Mouse (Mus musculus) heart, adult 2 months (tissue): ENCODE data around the gene Sephs1. TPM values are rescaled to one million over a fixed set of nuclear protein-coding genes. Genes with fewer than 3 reads are reported as not detected.
A peak's percentile ranks its signal among the peaks of the same experiment; 100 is the strongest.

ENCODE experiments used
- DNase-seq, 2 experiments: peaks; one replicate each; pipeline ENCODE4 v3.0.0; 2021
- H3K27ac ChIP-seq: fragments of 200-600 bp; 2 replicates; pipeline ENCODE4 v1.8.1; 2022
- H3K27me3 ChIP-seq: fragments of 200-500 bp; 2 replicates; pipeline ENCODE4 v1.6.1; 2012; ENCODE audit warnings: mild to moderate bottlenecking, low read length, inconsistent platforms, mixed read lengths; ENCODE audit not compliant: control insufficient read depth, insufficient read depth
- H3K36me3 ChIP-seq: fragments of 200-500 bp; 2 replicates; pipeline ENCODE4 v1.6.1; 2012; ENCODE audit warnings: low read length, inconsistent platforms; ENCODE audit not compliant: control insufficient read depth, insufficient read depth
- H3K4me1 ChIP-seq: fragments of 200-500 bp; 2 replicates; pipeline ENCODE4 v1.6.1; 2011; ENCODE audit warnings: low read length; ENCODE audit not compliant: control insufficient read depth, insufficient read depth
- H3K4me3 ChIP-seq: fragments of 200-600 bp; 2 replicates; pipeline ENCODE4 v1.8.1; 2022
- H3K79me2 ChIP-seq: fragments of 200-500 bp; replicated peaks from 2 replicates; pipeline ENCODE4 v1.6.1; 2012; ENCODE audit warnings: mild to moderate bottlenecking, inconsistent platforms, low read length, moderate library complexity, mixed read lengths; ENCODE audit not compliant: control insufficient read depth, insufficient read depth
- H3K9ac ChIP-seq: fragments of 200-500 bp; 2 replicates; pipeline ENCODE4 v1.6.1; 2012; ENCODE audit warnings: low read depth, mild to moderate bottlenecking, control low read depth, inconsistent platforms, low read length, mixed read lengths
- CTCF ChIP-seq: fragments of 200-600 bp; IDR thresholded peaks from 2 replicates; pipeline ENCODE4 v1.8.1; 2022; ENCODE audit warnings: antibody characterized with exemption, mild to moderate bottlenecking, moderate library complexity
- EP300 ChIP-seq: fragments of 200-500 bp; IDR thresholded peaks from 2 replicates; pipeline ENCODE4 v1.6.1; 2011; ENCODE audit warnings: low read depth, low read length, control low read depth; ENCODE audit not compliant: insufficient read depth
- POLR2A ChIP-seq: fragments of 200-500 bp; IDR thresholded peaks from 2 replicates; pipeline ENCODE4 v1.6.1; 2011; ENCODE audit warnings: mild to moderate bottlenecking, low read depth, low read length, control low read depth; ENCODE audit not compliant: insufficient read depth
- WGBS: fragments of 180-500 bp; shearing (Covaris S2); methylation state at CpG from one replicate; pipeline ENCODE4 v1.1.7; 2018; 5-methylcytosine and 5-hydroxymethylcytosine counted together
- intact Hi-C: fragments of 180-260 bp; cut with DNase I; formaldehyde crosslinking; loops from one replicate; pipeline ENCODE4 v1.15.1; 2025
- polyA plus RNA-seq: library from polyadenylated mRNA; depleted of rRNA; stranded (reverse); fragments of >200 nt; gene quantifications from 2 replicates; pipeline ENCODE4 v1.2.3, GENCODE M21; 2012
- total RNA-seq, 2 experiments: library from RNA; stranded (reverse); gene quantifications; 2 replicates each; pipeline ENCODE4 v1.2.3; 2021

The Sephs1 gene
- total and polyA plus RNA-seq, 3 experiments = 8.6 to 12.8 (median 12.2) TPM

DNA sequence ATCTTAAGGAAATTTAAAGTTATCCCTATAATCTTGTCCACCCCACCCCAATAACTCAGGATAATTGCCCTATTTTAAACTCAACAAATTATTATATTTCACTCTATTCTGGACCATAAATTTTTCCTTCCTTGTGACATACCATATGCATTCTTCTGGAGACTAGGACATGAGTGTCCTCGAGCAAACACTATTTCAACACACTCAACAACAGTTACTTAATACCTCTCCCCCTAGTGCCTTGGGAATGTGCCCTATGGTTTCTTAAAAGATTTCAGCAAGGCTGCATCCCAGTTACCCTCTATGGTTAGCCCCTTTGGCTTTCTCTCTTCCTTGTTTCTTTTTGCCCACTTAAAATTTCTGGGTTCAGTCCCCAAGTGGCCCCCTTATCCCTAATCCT, 6.3 kb upstream of the Sephs1 start:
- TF ChIP-seq EP300 = no peak
- TF ChIP-seq CTCF = no peak
- no peak for TF ChIP-seq POLR2A
- H3K27ac ChIP-seq = no peak overlapping the region
- intact Hi-C loops = no loop called here
- no peaks in the 10 kb centered on the region for H3K27me3 ChIP-seq
- no peaks in the 10 kb centered on the region for H3K79me2 ChIP-seq
- H3K4me1 ChIP-seq = no peaks in the 10 kb centered on the region
- H3K9ac ChIP-seq = no peak overlapping the region
- no peak overlapping the region for H3K4me3 ChIP-seq
- H3K36me3 ChIP-seq = no peaks in the 10 kb centered on the region
- no peak for DNase-seq
- WGBS = 54% methylated on average over 1 of the region's 1 CpGs

GRCm38 (mm10) chr2:4876131-4876530, 5.2 kb upstream of the Sephs1 start:
- no peak for DNase-seq
- Histone ChIP-seq H3K4me3 (no peak overlapping the region), H3K9ac (no peak overlapping the region), H3K27ac (no peak overlapping the region), H3K79me2 (no peaks in the 10 kb centered on the region), H3K4me1 (no peaks in the 10 kb centered on the region; the same call in 1 of the 2 replicates), H3K27me3 (no peaks in the 10 kb centered on the region), H3K36me3 (no peaks in the 10 kb centered on the region)
- no peak for TF ChIP-seq CTCF
- no peak for TF ChIP-seq POLR2A
- no peak for TF ChIP-seq EP300
- intact Hi-C loops = no loop called here
- 71% methylated on average over 3 of the region's 3 CpGs for WGBS

GRCm38 (mm10) chr2:4880737-4881349, 521 bp upstream of the Sephs1 start:
- no peaks in the 10 kb centered on the region for H3K27me3 ChIP-seq
- no peaks in the 10 kb centered on the region; the same call in 1 of the 2 replicates for H3K4me1 ChIP-seq
- peak overlapping the region; percentile 88 for H3K4me3 ChIP-seq
- H3K79me2 ChIP-seq = no peaks in the 10 kb centered on the region
- peak in 1 of 2 experiments; percentile 44 for DNase-seq
- H3K36me3 ChIP-seq = no peaks in the 10 kb centered on the region
- WGBS = 8% methylated on average over 20 of the region's 20 CpGs
- peak overlapping the region; percentile 96 for H3K9ac ChIP-seq
- peak overlapping the region; percentile 98 for H3K27ac ChIP-seq
- intact Hi-C loops = loop anchor here (5.0 kb wide), 1 partner anchor 164 kb away; the partner anchor contains the start of gene Bend7
- no peak for TF ChIP-seq EP300
- TF ChIP-seq POLR2A = no peak
- TF ChIP-seq CTCF = no peak

DNA sequence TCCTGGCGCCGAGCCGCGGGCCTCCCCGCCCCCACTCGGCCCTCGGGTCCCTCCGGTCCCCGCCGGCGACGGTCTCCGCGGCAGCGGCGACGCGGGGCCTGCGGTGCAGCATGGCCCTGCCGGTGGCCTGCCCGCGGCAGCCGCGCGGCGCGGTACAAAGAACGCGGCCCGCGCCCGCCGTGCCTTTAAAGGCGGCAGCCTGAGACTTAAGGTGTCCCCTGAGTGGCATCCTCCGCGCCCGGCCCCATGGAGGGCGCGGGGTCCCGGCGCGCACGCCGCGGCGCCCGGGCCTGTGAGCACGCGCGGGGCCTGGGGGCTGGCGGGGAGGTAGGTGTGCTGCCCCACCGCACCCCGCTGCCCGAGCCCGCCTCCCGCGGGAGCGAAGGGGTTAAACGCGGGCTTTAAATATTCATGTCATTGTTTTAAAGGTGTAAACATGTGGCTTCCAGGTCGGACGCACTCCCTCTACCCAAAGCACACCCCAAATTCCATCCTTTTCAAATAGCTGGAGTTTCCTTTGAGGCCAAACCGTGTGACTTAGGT, 956 bp downstream of the Sephs1 start:
- H3K4me3 ChIP-seq = peak overlapping the region; percentile 88
- under 1% methylated on average over 63 of the region's 63 CpGs for WGBS
- intact Hi-C loops = loop anchor here (1.0 to 5.0 kb wide), 2 partner anchors 35 to 165 kb away; partner anchors contain the start of gene Bend7
- H3K79me2 ChIP-seq = 0 out of 2 replicates have a peak, but pooled peaks cover 3% of the 10 kb centered on the region
- no peak for TF ChIP-seq CTCF
- no peak for TF ChIP-seq POLR2A
- no peak for TF ChIP-seq EP300
- H3K27ac ChIP-seq = peak overlapping the region; percentile 98
- peak in 1 of 2 experiments; percentile 88 for DNase-seq
- H3K27me3 ChIP-seq = no peaks in the 10 kb centered on the region
- H3K9ac ChIP-seq = peak overlapping the region; percentile 96
- no peaks in the 10 kb centered on the region for H3K36me3 ChIP-seq
- no peaks in the 10 kb centered on the region; the same call in 1 of the 2 replicates for H3K4me1 ChIP-seq

DNA sequence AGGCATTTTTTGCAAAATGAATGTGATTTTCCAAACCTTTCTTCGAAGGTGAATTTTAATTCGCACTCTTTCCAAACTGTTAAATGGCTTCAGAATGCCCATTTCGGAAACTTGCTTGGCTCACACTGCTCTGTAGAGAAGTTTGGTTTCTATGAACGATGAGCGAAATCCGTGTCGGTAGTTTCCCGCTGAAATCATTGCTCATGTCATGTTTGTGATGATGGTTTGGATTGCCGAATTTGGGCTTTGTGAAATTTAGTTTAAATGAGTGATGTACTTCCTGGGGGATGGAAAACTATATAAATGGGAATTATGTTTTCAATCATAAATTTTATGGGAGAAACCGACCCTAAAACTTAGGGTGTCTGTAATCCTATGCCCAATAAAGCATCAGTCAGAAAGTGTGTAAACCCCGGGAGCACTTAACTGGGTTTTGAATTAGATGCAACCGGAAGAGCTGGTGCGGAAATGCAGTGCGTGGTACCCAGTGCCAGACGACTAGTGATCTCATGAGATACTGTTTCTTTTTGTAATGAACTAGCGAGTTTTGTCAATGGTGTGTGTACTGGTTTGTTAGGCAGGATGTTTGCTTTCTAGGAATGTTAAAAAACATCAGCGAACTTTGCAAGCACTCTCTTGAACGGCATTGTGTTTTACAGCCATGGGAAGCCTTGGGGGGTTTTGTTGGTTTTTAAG, 1.8 kb downstream of the Sephs1 start:
- Histone ChIP-seq H3K4me3 (peak overlapping the region; percentile 88), H3K27ac (peak overlapping the region; percentile 98), H3K27me3 (no peaks in the 10 kb centered on the region), H3K9ac (no peak overlapping the region), H3K79me2 (0 out of 2 replicates have a peak, but pooled peaks cover 3% of the 10 kb centered on the region), H3K36me3 (no peaks in the 10 kb centered on the region), H3K4me1 (no peaks in the 10 kb centered on the region; the same call in 1 of the 2 replicates)
- WGBS = 3% methylated on average over 18 of the region's 18 CpGs
- intact Hi-C loops = loop anchor here (5.0 kb wide), 1 partner anchor 166 kb away; the partner anchor contains the start of gene Bend7
- TF ChIP-seq POLR2A (no peak), CTCF (no peak), EP300 (no peak)
- DNase-seq = no peak

- Histone ChIP-seq H3K36me3 (no peaks in the 10 kb centered on the region), H3K79me2 (0 out of 2 replicates have a peak, but pooled peaks cover 3% of the 10 kb centered on the region), H3K27ac (no peak overlapping the region), H3K4me3 (no peak overlapping the region), H3K4me1 (no peaks in the 10 kb centered on the region), H3K9ac (no peak overlapping the region), H3K27me3 (no peaks in the 10 kb centered on the region)
- no peak for DNase-seq
- TF ChIP-seq CTCF (no peak), POLR2A (no peak), EP300 (no peak)
- 93% methylated on average over 6 of the region's 6 CpGs for WGBS
- intact Hi-C loops = no loop called here
Measured at GRCm38 (mm10) chr2:4886896-4887295, 5.5 kb downstream of the Sephs1 start.
